Mouse (Mus musculus) heart, embryonic 10.5 days (tissue): ENCODE measurements at regions not wholly inside any gene's neighbourhood (a gene's known extent, or its start where the extent isn't known, plus 50 kb on each side); places are given as distances from the start of the nearest gene placed in this dataset.
A peak's percentile ranks its signal among the peaks of the same experiment; 100 is the strongest.

Experiments
- DNase-seq: peaks from one replicate; pipeline ENCODE4 v3.0.0-alpha.2; 2017; ENCODE audit warnings: low spot score
- H3K27ac ChIP-seq: fragments of 300-500 bp; sonication (generic); 2 replicates; pipeline ENCODE4 v1.5.1; 2016; ENCODE audit warnings: mild to moderate bottlenecking
- H3K27me3 ChIP-seq: fragments of 300-500 bp; sonication (generic); 2 replicates; pipeline ENCODE4 v1.6.1; 2016; ENCODE audit warnings: mild to moderate bottlenecking; ENCODE audit not compliant: poor library complexity, insufficient read depth, severe bottlenecking
- H3K36me3 ChIP-seq: fragments of 300-500 bp; sonication (generic); 2 replicates; pipeline ENCODE4 v1.6.1; 2016; ENCODE audit warnings: mild to moderate bottlenecking, moderate library complexity
- H3K4me1 ChIP-seq: fragments of 300-500 bp; sonication (generic); 2 replicates; pipeline ENCODE4 v1.6.1; 2016; ENCODE audit warnings: mild to moderate bottlenecking
- H3K4me3 ChIP-seq: fragments of 300-500 bp; sonication (generic); 2 replicates; pipeline ENCODE4 v1.5.1; 2016; ENCODE audit warnings: mild to moderate bottlenecking, moderate library complexity
- H3K9me3 ChIP-seq: fragments of 300-500 bp; sonication (generic); 2 replicates; pipeline ENCODE4 v1.6.1; 2016; ENCODE audit warnings: mild to moderate bottlenecking, moderate library complexity
- WGBS: fragments of 180-500 bp; shearing (Covaris S2); methylation state at CpG from one replicate; pipeline ENCODE4 v1.1.7; 2016; 5-methylcytosine and 5-hydroxymethylcytosine counted together

DNA sequence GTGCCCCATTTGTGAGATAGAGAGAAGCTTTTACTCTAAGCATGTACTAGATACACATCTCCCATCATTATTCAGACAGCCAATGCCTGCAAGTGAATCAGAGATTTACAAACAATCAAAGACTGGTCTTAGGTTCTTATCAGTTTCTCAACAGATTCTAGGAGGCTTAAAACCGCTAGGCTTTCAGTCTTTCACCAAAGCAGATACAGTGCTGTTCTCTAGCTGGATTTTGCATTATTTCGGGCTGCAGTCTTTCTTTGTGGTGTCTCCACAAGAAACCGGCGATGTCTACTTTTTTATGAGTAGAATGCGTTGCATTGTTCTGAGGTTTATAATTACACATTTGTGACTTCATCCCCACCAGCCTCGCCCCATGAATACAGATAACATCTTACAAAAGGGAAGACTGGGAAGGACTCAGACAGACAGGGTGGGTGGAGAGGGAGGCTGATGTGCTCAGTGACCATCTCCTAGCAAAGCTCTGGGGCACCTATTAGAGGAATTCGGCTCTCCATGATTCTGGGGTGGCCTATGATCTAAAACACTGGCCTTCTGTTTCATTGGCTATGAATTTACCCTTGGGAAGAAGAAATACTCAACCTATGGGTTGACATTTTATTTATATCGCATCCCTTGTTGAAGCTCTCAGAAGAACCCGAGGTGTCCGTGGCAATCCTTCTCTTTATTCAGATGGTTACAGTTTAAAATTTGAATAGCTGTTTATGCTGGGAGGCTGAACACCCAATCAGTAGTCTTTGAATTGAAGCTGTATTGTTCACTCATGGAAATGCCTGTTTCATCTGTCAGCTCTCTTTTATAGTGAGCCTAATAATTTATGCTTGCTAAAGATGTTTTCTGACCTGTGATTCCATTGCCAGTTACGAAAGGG, 343.8 kb downstream of the Tmem161b start:
- no peak overlapping the region for H3K27ac ChIP-seq
- DNase-seq: no peak
- no peaks in the 10 kb centered on the region for H3K36me3 ChIP-seq
- H3K4me1 ChIP-seq: no peaks in the 10 kb centered on the region
- no peaks in the 10 kb centered on the region for H3K27me3 ChIP-seq
- no peaks in the 10 kb centered on the region for H3K9me3 ChIP-seq
- 77% methylated on average over 11 of the region's 11 CpGs for WGBS
- H3K4me3 ChIP-seq: no peak overlapping the region

GRCm38 (mm10) chr13:84566533-84566832, 344.4 kb downstream of the Tmem161b start:
- DNase-seq: no peak
- no peaks in the 10 kb centered on the region for H3K4me1 ChIP-seq
- no peaks in the 10 kb centered on the region for H3K36me3 ChIP-seq
- H3K27me3 ChIP-seq: no peaks in the 10 kb centered on the region
- no peak overlapping the region for H3K27ac ChIP-seq
- H3K9me3 ChIP-seq: no peaks in the 10 kb centered on the region
- 83% methylated on average over 6 of the region's 6 CpGs for WGBS
- H3K4me3 ChIP-seq: no peak overlapping the region

GRCm38 (mm10) chr13:84569371-84569770, 347.3 kb downstream of the Tmem161b start:
- no peaks in the 10 kb centered on the region for H3K9me3 ChIP-seq
- H3K36me3 ChIP-seq: no peaks in the 10 kb centered on the region
- no peaks in the 10 kb centered on the region for H3K4me1 ChIP-seq
- no peak for DNase-seq
- H3K27ac ChIP-seq: no peak overlapping the region
- no peak overlapping the region for H3K4me3 ChIP-seq
- H3K27me3 ChIP-seq: no peaks in the 10 kb centered on the region

DNA sequence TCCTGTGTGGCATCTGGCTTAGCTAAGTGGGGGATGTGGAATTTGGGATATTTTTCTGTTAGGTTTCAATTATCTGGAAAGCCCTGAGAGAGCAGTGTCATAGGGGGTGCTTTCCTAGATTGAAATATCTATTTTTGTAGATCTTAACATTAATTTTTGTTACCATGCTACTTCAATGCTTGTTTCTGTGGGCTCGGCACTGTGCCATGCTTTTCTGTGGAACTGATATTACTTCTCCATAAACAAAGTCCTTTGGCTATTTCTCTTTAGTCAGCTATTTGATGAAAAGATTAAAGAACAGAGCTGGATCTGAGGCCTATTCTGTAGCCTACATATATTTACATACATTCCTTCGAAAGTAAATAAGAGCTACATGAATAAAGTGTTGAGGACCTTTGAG, 348.1 kb downstream of the Tmem161b start:
- no peaks in the 10 kb centered on the region for H3K36me3 ChIP-seq
- no peak overlapping the region for H3K27ac ChIP-seq
- H3K4me3 ChIP-seq: no peak overlapping the region
- 87% methylated on average over 2 of the region's 2 CpGs for WGBS
- no peaks in the 10 kb centered on the region for H3K4me1 ChIP-seq
- DNase-seq: no peak
- no peaks in the 10 kb centered on the region for H3K9me3 ChIP-seq
- no peaks in the 10 kb centered on the region for H3K27me3 ChIP-seq

GRCm38 (mm10) chr13:84570984-84571844, 349.1 kb downstream of the Tmem161b start:
- no peaks in the 10 kb centered on the region for H3K4me1 ChIP-seq
- no peaks in the 10 kb centered on the region for H3K9me3 ChIP-seq
- no peaks in the 10 kb centered on the region for H3K27me3 ChIP-seq
- DNase-seq: peak; percentile 76
- H3K4me3 ChIP-seq: no peak overlapping the region
- no peaks in the 10 kb centered on the region for H3K36me3 ChIP-seq
- H3K27ac ChIP-seq: no peak overlapping the region
- WGBS: 48% methylated on average over 10 of the region's 10 CpGs

DNA sequence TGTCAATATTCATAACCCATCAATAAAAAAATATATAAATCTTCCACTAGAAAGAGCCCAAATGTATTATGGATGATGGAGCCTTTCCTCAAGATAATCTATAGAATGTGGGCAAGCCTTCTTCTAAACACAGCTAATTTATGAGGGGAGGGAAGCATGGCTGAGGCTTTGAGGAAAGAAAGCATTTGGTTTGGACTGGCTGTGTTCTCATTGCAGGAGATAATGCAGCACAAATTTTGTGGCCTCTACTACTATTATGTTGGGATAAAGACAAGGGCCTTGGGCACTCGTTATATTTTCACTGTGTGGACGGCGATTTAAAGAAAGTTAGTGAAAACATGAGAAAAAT, 349.7 kb downstream of the Tmem161b start:
- no peaks in the 10 kb centered on the region for H3K4me1 ChIP-seq
- no peak overlapping the region for H3K27ac ChIP-seq
- H3K9me3 ChIP-seq: no peaks in the 10 kb centered on the region
- H3K27me3 ChIP-seq: no peaks in the 10 kb centered on the region
- H3K36me3 ChIP-seq: no peaks in the 10 kb centered on the region
- no peak overlapping the region for H3K4me3 ChIP-seq
- DNase-seq: no peak
- 85% methylated on average over 3 of the region's 3 CpGs for WGBS

DNA sequence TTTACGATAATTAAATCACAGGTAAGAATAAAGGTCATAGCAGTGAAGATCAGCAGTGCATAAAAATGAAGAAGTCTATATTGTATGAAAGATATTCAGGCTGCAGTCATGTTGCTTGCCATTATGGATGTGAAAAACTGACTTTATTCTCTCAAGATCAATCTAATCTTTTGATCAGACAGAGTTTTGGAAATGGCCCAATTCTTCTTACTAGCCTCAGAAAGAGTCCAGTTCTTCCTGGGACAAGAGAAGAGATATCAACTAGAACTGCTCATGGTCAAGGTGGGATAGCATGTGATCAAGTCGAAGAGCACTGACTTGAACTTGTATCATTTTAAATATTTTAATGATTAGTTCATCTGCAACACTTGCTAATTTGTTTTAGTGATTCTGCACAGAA, 350.1 kb downstream of the Tmem161b start:
- H3K4me1 ChIP-seq: no peaks in the 10 kb centered on the region
- H3K27ac ChIP-seq: no peak overlapping the region
- H3K9me3 ChIP-seq: no peaks in the 10 kb centered on the region
- 82% methylated on average over 2 of the region's 2 CpGs for WGBS
- DNase-seq: no peak
- H3K36me3 ChIP-seq: no peaks in the 10 kb centered on the region
- no peaks in the 10 kb centered on the region for H3K27me3 ChIP-seq
- no peak overlapping the region for H3K4me3 ChIP-seq

- Histone ChIP-seq H3K4me1 (no peaks in the 10 kb centered on the region), H3K4me3 (no peak overlapping the region), H3K27ac (no peak overlapping the region), H3K27me3 (no peaks in the 10 kb centered on the region), H3K36me3 (no peaks in the 10 kb centered on the region), H3K9me3 (no peaks in the 10 kb centered on the region)
- DNase-seq: no peak
Measured at GRCm38 (mm10) chr13:84596585-84597142, 374.6 kb downstream of the Tmem161b start.

GRCm38 (mm10) chr13:84602612-84603011, 380.5 kb downstream of the Tmem161b start:
- Histone ChIP-seq H3K27me3 (no peaks in the 10 kb centered on the region), H3K36me3 (no peaks in the 10 kb centered on the region), H3K9me3 (no peaks in the 10 kb centered on the region), H3K27ac (no peak overlapping the region), H3K4me3 (no peak overlapping the region), H3K4me1 (no peaks in the 10 kb centered on the region)
- no peak for DNase-seq
- WGBS: 78% methylated on average over 1 of the region's 1 CpGs

DNA sequence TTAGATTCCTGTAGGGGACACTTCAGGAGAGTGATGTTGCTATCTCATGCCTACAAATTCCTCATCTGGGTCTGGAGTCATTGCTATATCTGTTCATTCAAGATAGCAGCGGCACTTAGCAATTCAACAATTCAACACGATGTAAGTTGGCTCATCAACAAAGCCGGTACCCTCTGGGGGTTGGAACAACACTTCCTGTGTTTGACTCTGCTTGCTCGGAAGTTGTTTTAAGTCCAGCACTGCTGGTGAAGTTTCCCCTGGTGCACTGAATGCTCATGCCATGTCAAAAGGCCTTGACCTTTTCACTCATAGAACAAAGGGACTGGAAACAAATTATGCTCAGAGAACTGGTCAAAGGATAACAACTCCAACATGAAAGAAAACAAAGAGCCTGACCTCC, 390.4 kb downstream of the Tmem161b start:
- WGBS: 9% methylated on average over 4 of the region's 4 CpGs
- Histone ChIP-seq H3K36me3 (no peaks in the 10 kb centered on the region), H3K4me3 (no peak overlapping the region), H3K4me1 (peaks cover 9% of the 10 kb centered on the region; the same call in 1 of the 2 replicates), H3K9me3 (no peaks in the 10 kb centered on the region), H3K27me3 (peaks cover 5% of the 10 kb centered on the region), H3K27ac (no peak overlapping the region)
- no peak for DNase-seq

GRCm38 (mm10) chr13:84613004-84613403, 390.9 kb downstream of the Tmem161b start:
- 36% methylated on average over 2 of the region's 2 CpGs for WGBS
- no peaks in the 10 kb centered on the region for H3K9me3 ChIP-seq
- no peak for DNase-seq
- H3K4me1 ChIP-seq: peaks cover 9% of the 10 kb centered on the region; the same call in 1 of the 2 replicates
- no peak overlapping the region for H3K27ac ChIP-seq
- peaks cover 5% of the 10 kb centered on the region for H3K27me3 ChIP-seq
- H3K4me3 ChIP-seq: no peak overlapping the region
- no peaks in the 10 kb centered on the region for H3K36me3 ChIP-seq

- Histone ChIP-seq H3K27me3 (no peaks in the 10 kb centered on the region), H3K27ac (no peak overlapping the region), H3K4me3 (no peak overlapping the region), H3K36me3 (no peaks in the 10 kb centered on the region), H3K9me3 (no peaks in the 10 kb centered on the region), H3K4me1 (no peaks in the 10 kb centered on the region)
- no peak for DNase-seq
- 88% methylated on average over 5 of the region's 5 CpGs for WGBS
Measured at GRCm38 (mm10) chr13:84624691-84625090, 402.6 kb downstream of the Tmem161b start.

DNA sequence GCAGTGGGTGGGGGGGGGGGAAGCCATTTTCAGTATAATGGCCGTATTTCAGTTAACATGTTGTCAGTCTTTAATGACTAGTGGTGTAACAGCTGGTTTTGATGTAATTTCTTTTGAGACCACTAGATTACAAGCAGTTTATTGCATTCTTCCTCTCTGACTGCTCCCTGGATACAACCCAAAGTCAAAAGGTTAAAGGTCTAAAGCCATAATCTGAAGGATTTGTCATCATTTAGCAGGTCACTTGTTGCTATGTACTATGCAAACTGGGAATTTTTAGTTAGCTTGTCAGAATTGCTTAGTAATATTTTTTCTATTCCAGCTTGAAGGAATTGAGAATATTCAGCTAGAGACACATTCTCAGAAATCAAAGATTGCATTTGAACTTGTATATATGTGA, 403.4 kb downstream of the Tmem161b start:
- DNase-seq: no peak
- Histone ChIP-seq H3K27me3 (no peaks in the 10 kb centered on the region), H3K4me1 (no peaks in the 10 kb centered on the region), H3K36me3 (no peaks in the 10 kb centered on the region), H3K4me3 (no peak overlapping the region), H3K9me3 (no peaks in the 10 kb centered on the region), H3K27ac (no peak overlapping the region)
- WGBS: 67% methylated on average over 1 of the region's 1 CpGs
